Mouse (Mus musculus) layer of hippocampus, adult 8-10 months (tissue): ENCODE data around the gene Tceal5. TPM values are rescaled to one million over a fixed set of nuclear protein-coding genes. Genes with fewer than 3 reads are reported as not detected.
"Not testable (repeated sequence)": the region's sequence is repeated elsewhere in the genome, so short reads cannot be mapped to it uniquely, and the experiment has no call there.

ENCODE experiments used
- DNase-seq, 2 experiments: peaks; one replicate each; pipeline ENCODE4 v3.0.0; 2022; ENCODE audit warnings: low spot score in 2 of 2
- total RNA-seq, 4 experiments: library from RNA; stranded (reverse); gene quantifications; 2 replicates each; pipeline ENCODE4 v1.2.4; 2022

Gene Tceal5
- 100 to 1,000 TPM in 2 of 4 experiments, 10 to 100 TPM in 2; 74.5 to 139 (median 105) TPM for total RNA-seq

GRCm38 (mm10) chrX:136203664-136204066 is at the start of gene Tceal5:
Gene Tceal5 (minus strand): TSS chrX:136203876.
- DNase-seq: peak; percentile 36 to 51

- no peak for DNase-seq
Measured at GRCm38 (mm10) chrX:136252023-136252729, 48.5 kb upstream of the Tceal5 start.

- DNase-seq: no peak
Measured at GRCm38 (mm10) chrX:136249671-136250070, 46.0 kb upstream of the Tceal5 start.

- DNase-seq: no peak
Measured at GRCm38 (mm10) chrX:136248811-136249210, 45.1 kb upstream of the Tceal5 start.

- no peak for DNase-seq
Measured at GRCm38 (mm10) chrX:136245521-136246071, 41.9 kb upstream of the Tceal5 start.

GRCm38 (mm10) chrX:136244574-136245229 is 41.0 kb upstream of the Tceal5 start, which contains the start of gene Tceal9:
Gene Tceal9 (plus strand): TSS chrX:136245079.
- peak; percentile 59 for DNase-seq

- no peak for DNase-seq
Measured at GRCm38 (mm10) chrX:136243181-136243580, 39.5 kb upstream of the Tceal5 start.

- DNase-seq: peak in 1 of 2 experiments; percentile 36
Measured at GRCm38 (mm10) chrX:136238118-136238517, 34.4 kb upstream of the Tceal5 start.

- no peak for DNase-seq
Measured at GRCm38 (mm10) chrX:136227768-136228167, 24.1 kb upstream of the Tceal5 start.

- DNase-seq: no peak
Measured at GRCm38 (mm10) chrX:136223714-136224113, 20.0 kb upstream of the Tceal5 start.

GRCm38 (mm10) chrX:136216303-136216702 is 12.6 kb upstream of the Tceal5 start:
- no peak for DNase-seq

GRCm38 (mm10) chrX:136214729-136215677 is 11.3 kb upstream of the Tceal5 start, which contains the start of the genes Tceal7 and Bex1:
Gene Tceal7 (plus strand): TSS chrX:136214779.
Gene Bex1 (minus strand): TSS chrX:136215513.
- DNase-seq: not testable (repeated sequence)

- no peak for DNase-seq
Measured at GRCm38 (mm10) chrX:136213396-136213795, 9.7 kb upstream of the Tceal5 start.

- no peak for DNase-seq
Measured at GRCm38 (mm10) chrX:136204406-136204805, 730 bp upstream of the Tceal5 start.

- DNase-seq: no peak
Measured at GRCm38 (mm10) chrX:136203257-136203656, 419 bp downstream of the Tceal5 start.

GRCm38 (mm10) chrX:136196873-136197272 is 6.8 kb downstream of the Tceal5 start:
- no peak for DNase-seq

GRCm38 (mm10) chrX:136195193-136195944 is 8.3 kb downstream of the Tceal5 start:
- no peak for DNase-seq

GRCm38 (mm10) chrX:136183107-136183506 is 20.6 kb downstream of the Tceal5 start:
- DNase-seq: no peak

- DNase-seq: no peak
Measured at GRCm38 (mm10) chrX:136180897-136181553, 22.7 kb downstream of the Tceal5 start.

- DNase-seq: no peak
Measured at GRCm38 (mm10) chrX:136172786-136173185, 30.9 kb downstream of the Tceal5 start.
